Mouse (Mus musculus) lung, embryonic 14.5 days (tissue): ENCODE measurements around the gene Nlgn2. TPM values are rescaled to one million over a fixed set of nuclear protein-coding genes. Genes with fewer than 3 reads are reported as not detected.

Source experiments
- ATAC-seq: fragments of 200-750 bp; cut with Nextera tagmentation; 2 replicates; pipeline ENCODE4 v1.8.0; 2017; ENCODE audit warnings: mild to moderate bottlenecking, moderate TSS enrichment, moderate library complexity; ENCODE audit not compliant: insufficient read depth
- DNase-seq: peaks from one replicate; pipeline ENCODE4 v3.0.0-alpha.2; 2015
- H3K27ac ChIP-seq: fragments of 300-500 bp; sonication (generic); 2 replicates; pipeline ENCODE4 v1.5.1; 2014; ENCODE audit warnings: low read depth, mild to moderate bottlenecking, moderate library complexity
- H3K27me3 ChIP-seq: fragments of 300-500 bp; sonication (generic); 2 replicates; pipeline ENCODE4 v1.6.1; 2014; ENCODE audit warnings: low read length, control low read depth; ENCODE audit not compliant: insufficient read depth
- H3K36me3 ChIP-seq: fragments of 300-500 bp; sonication (generic); 2 replicates; pipeline ENCODE4 v1.6.1; 2014; ENCODE audit warnings: control low read depth; ENCODE audit not compliant: insufficient read depth
- H3K4me1 ChIP-seq: fragments of 300-500 bp; sonication (generic); 2 replicates; pipeline ENCODE4 v1.6.1; 2014; ENCODE audit warnings: antibody characterized with exemption, control low read depth; ENCODE audit not compliant: insufficient read depth
- H3K4me2 ChIP-seq: fragments of 300-500 bp; sonication (generic); 2 replicates; pipeline ENCODE4 v1.6.1; 2014; ENCODE audit warnings: mild to moderate bottlenecking
- H3K4me3 ChIP-seq: fragments of 300-500 bp; sonication (generic); 2 replicates; pipeline ENCODE4 v1.5.1; 2014; ENCODE audit warnings: low read depth, low read length
- H3K9ac ChIP-seq: fragments of 300-500 bp; sonication (generic); 2 replicates; pipeline ENCODE4 v1.6.1; 2014
- H3K9me3 ChIP-seq: fragments of 300-500 bp; sonication (generic); 2 replicates; pipeline ENCODE4 v1.6.1; 2016; ENCODE audit warnings: low read depth, low read length, control low read depth
- CTCF ChIP-seq: IDR thresholded peaks from 2 replicates; pipeline ENCODE4 v1.5.1; 2016; ENCODE audit warnings: antibody characterized with exemption, low read depth
- WGBS: fragments of 180-500 bp; shearing (Covaris S2); extraction: QIAGEN DNeasy Blood & Tissue Kit; methylation state at CpG from one replicate; pipeline ENCODE4 v1.1.7; 2014; 5-methylcytosine and 5-hydroxymethylcytosine counted together
- polyA plus RNA-seq: library from polyadenylated mRNA; unstranded; fragments of >200 nt; fragmentation: Nextera tagmentation; extraction: Ambion mirVana; gene quantifications from 2 replicates; pipeline ENCODE4 v1.2.1, GENCODE M21; 2014

Gene Nlgn2
- polyA plus RNA-seq, 1 experiment from 2014 or later, result 7.8 TPM

DNA sequence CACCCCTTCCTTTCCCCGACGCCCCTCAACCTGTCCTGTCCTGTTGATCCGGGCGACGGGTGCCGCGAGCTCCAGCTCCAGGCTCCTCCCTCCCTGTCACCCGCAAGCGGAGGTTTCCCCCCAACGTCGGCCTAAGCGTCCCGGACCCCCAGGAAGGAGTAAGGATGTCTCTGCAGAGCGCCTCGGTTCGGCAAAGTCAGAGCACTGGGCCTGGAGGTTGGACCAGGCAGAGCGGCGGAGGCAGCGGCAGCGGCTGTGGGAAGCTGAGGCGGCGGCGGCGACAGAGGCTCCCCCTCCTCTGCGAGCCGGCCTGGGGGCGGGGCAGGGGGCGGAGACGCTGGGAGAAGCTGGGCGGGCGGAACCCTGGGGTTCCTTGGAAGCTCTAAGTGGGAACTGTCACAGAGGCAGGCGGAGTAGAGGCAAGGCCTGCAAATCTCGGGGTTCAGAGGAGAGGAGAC, 34.9 kb downstream of the Nlgn2 start:
- WGBS, result 0% methylated on average over 32 of the region's 33 CpGs
- Histone ChIP-seq H3K9ac (peak overlapping the region; percentile 55), H3K4me2 (peak overlapping the region; percentile 97), H3K36me3 (no peaks in the 10 kb centered on the region), H3K27me3 (peaks cover 45% of the 10 kb centered on the region), H3K4me3 (peak overlapping the region; percentile 52), H3K4me1 (peaks cover 40% of the 10 kb centered on the region), H3K9me3 (no peaks in the 10 kb centered on the region), H3K27ac (no peak overlapping the region)
- peak; percentile 88 for DNase-seq
- ATAC-seq, result peak; percentile 13; the same call in 1 of the 2 replicates
- TF ChIP-seq CTCF, result no peak

GRCm38 (mm10) chr11:69801379-69801977, 36.1 kb downstream of the Nlgn2 start, which contains the start of gene Fgf11:
TSS of gene Fgf11 (minus strand) at chr11:69801857.
- no peak for DNase-seq
- Histone ChIP-seq H3K4me3 (peak within 1 kb of the TSS; percentile 52), H3K36me3 (no peaks in the 10 kb centered on the region), H3K27ac (peak within 1 kb of the TSS; percentile 71), H3K9me3 (no peaks in the 10 kb centered on the region), H3K4me1 (peaks cover 40% of the 10 kb centered on the region), H3K9ac (peak within 1 kb of the TSS; percentile 55), H3K27me3 (peaks cover 45% of the 10 kb centered on the region), H3K4me2 (peak within 1 kb of the TSS; percentile 97)
- WGBS, result under 1% methylated on average over 33 of the region's 33 CpGs
- no peak for TF ChIP-seq CTCF
- no peak for ATAC-seq

GRCm38 (mm10) chr11:69800392-69801197, 37.0 kb downstream of the Nlgn2 start:
- under 1% methylated on average over 35 of the region's 36 CpGs for WGBS

GRCm38 (mm10) chr11:69800138-69800391, 37.5 kb downstream of the Nlgn2 start:
- Histone ChIP-seq H3K9me3 (no peaks in the 10 kb centered on the region), H3K27me3 (peaks cover 37% of the 10 kb centered on the region), H3K4me1 (peaks cover 43% of the 10 kb centered on the region), H3K36me3 (no peaks in the 10 kb centered on the region), H3K4me3 (peak overlapping the region; percentile 52), H3K9ac (peak overlapping the region; percentile 55; the same call in 1 of the 2 replicates), H3K27ac (peak overlapping the region; percentile 71; the same call in 1 of the 2 replicates), H3K4me2 (peak overlapping the region; percentile 97)
- no peak for TF ChIP-seq CTCF
- DNase-seq (peak; percentile 53), ATAC-seq (no peak)
- under 1% methylated on average over 11 of the region's 11 CpGs for WGBS

More at GRCm38 (mm10) chr11:69800392-69801197, 37.0 kb downstream of the Nlgn2 start:
- Histone ChIP-seq H3K27ac (peak overlapping the region; percentile 71), H3K27me3 (peaks cover 42% of the 10 kb centered on the region), H3K9me3 (no peaks in the 10 kb centered on the region), H3K4me3 (peak overlapping the region; percentile 52), H3K36me3 (no peaks in the 10 kb centered on the region), H3K9ac (peak overlapping the region; percentile 55), H3K4me1 (peaks cover 43% of the 10 kb centered on the region), H3K4me2 (peak overlapping the region; percentile 97)
- DNase-seq, result peak; percentile 85
- ATAC-seq, result peak; percentile 55
- no peak for TF ChIP-seq CTCF

DNA sequence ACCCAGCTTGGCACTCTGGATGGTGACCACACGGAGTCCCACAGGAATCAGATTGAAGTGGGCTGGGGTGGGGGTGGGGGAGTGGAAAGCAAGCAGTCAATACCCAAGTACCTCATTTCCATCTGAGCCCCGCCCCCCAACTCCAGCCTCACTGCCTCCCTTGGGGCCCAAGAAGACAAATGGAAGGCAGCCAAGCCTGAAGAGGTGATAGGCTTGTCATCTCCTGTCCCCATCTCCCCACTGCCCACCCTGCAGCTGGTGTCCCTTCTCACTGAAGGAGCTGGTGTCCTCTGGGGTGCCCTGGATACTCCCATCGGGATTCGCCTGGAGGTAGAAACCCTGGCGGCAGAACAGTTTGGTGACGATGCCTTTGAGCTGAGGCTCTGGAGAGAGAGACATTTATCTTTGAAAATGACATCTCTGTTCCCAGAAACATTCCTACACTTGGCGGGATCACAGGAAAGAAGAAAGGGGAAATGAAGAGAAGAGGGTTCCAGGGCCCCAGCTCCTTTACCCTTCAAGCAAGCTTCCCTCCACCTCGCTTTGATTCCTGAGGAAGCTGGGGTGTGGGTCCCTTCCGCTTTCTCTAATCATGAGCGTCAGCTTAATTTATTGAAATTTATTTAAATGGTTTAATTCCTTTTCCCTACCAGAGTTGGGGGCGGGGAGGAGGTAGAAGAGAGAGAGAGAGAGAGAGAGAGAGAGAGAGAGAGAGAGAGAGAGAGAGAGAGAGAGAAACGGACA, 38.0 kb downstream of the Nlgn2 start:
- no peaks in the 10 kb centered on the region for H3K9me3 ChIP-seq
- TF ChIP-seq CTCF, result no peak
- no peak overlapping the region for H3K27ac ChIP-seq
- H3K36me3 ChIP-seq, result no peaks in the 10 kb centered on the region
- DNase-seq, result peak; percentile 32
- H3K27me3 ChIP-seq, result peaks cover 32% of the 10 kb centered on the region
- H3K4me3 ChIP-seq, result peak overlapping the region; percentile 52; the same call in 1 of the 2 replicates
- H3K4me2 ChIP-seq, result peak overlapping the region; percentile 97
- peaks cover 39% of the 10 kb centered on the region for H3K4me1 ChIP-seq
- H3K9ac ChIP-seq, result no peak overlapping the region
- no peak for ATAC-seq
- 15% methylated on average over 12 of the region's 12 CpGs for WGBS

DNA sequence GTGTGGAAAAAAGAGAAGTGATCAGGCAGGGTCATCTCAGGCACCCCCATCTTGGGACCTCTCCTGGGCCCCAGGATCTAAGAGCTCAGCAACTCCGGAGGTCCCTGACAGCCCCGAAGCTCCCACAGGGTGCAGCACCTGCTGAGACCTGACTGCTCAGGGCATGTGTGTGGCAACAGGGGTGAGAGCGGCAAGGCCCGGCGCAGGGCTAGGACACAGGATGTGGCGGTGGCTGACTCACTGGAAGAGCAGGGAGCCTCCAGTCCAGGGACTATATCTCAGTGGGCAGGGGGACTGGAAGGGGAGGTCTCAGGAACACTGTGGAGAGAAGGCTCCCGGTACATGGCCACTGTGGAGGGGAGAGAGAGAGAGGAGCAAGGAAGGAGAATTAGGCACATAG, 39.7 kb downstream of the Nlgn2 start:
- H3K36me3 ChIP-seq, result no peaks in the 10 kb centered on the region
- no peak for TF ChIP-seq CTCF
- H3K9ac ChIP-seq, result no peak overlapping the region
- no peaks in the 10 kb centered on the region for H3K9me3 ChIP-seq
- H3K27ac ChIP-seq, result no peak overlapping the region
- peaks cover 26% of the 10 kb centered on the region for H3K4me1 ChIP-seq
- H3K27me3 ChIP-seq, result peaks cover 21% of the 10 kb centered on the region
- ATAC-seq (no peak), DNase-seq (no peak)
- no peak overlapping the region for H3K4me2 ChIP-seq
- WGBS, result 82% methylated on average over 7 of the region's 7 CpGs
- H3K4me3 ChIP-seq, result no peak overlapping the region

GRCm38 (mm10) chr11:69795983-69796435, 41.6 kb downstream of the Nlgn2 start:
- 1% methylated on average over 13 of the region's 13 CpGs for WGBS
- Histone ChIP-seq H3K4me3 (peak overlapping the region; percentile 49), H3K4me1 (peaks cover 16% of the 10 kb centered on the region; the same call in 1 of the 2 replicates), H3K36me3 (no peaks in the 10 kb centered on the region), H3K27ac (no peak overlapping the region), H3K9me3 (no peaks in the 10 kb centered on the region), H3K9ac (peak overlapping the region; percentile 57; the same call in 1 of the 2 replicates), H3K27me3 (0 out of 2 replicates have a peak, but pooled peaks cover 3% of the 10 kb centered on the region), H3K4me2 (peak overlapping the region; percentile 95)
- TF ChIP-seq CTCF, result no peak
- ATAC-seq (no peak), DNase-seq (no peak)
